Mouse (Mus musculus) urinary bladder, adult 2 months (tissue): ENCODE data around the gene P4htm. TPM values are rescaled to one million over a fixed set of nuclear protein-coding genes. Genes with fewer than 3 reads are reported as not detected.

ENCODE experiments used
- DNase-seq: peaks from one replicate; pipeline ENCODE4 v3.0.0; 2022; ENCODE audit warnings: low spot score
- polyA plus RNA-seq: library from polyadenylated mRNA; depleted of rRNA; stranded (reverse); fragments of >200 nt; gene quantifications from 2 replicates; pipeline ENCODE4 v1.2.3, GENCODE M21; 2012

The P4htm gene
- polyA plus RNA-seq, 1 experiment = 21.6 TPM

DNA sequence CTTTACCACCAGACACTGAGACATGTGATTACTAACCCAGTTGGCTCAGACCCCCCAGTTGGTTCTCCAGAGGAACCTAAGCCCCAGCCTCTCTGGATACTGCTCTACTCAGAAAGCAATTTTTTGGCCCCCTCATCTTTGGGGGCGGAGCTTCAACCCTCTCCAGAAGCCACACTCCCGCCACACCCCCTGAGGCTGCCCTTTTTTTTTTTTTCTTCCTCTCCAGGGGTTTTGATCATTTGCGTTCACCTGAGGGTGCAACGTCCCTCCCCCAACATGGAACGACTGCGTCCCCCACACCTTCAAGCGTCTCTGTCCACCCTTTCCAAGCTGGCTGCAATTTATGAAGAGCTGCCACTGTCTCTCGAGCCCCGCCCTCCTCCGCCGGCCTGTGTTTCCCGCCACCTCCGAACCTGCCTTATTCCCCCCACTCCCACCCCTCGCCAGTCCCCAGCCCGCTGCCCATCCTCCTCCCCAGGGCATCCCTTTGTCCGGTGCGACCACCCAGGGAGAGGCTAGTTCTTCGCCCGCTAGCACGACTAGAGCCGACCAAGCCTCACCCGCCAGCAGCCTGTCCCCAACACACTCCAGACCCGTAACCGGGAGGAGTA, 19.4 kb downstream of the P4htm start:
- DNase-seq = no peak

DNA sequence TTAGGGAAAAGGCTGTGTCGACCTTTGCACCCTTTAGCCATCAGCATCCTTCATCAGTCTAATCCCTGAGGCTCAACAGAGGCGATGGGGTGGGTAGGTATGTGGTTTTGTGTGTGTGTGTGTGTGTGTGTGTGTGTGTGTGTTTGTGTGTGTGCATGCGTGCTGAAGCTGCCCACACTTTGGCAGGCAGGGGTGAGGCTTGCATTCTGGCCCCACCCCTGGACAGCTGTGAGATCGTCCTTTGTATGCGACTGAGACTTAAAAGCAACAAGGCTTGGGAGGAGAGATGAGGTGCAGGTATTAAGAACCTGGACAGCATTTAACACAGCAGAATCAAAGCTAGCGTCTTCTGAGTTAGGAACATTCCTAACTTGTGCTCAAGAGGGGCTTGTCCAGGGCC, 20.4 kb downstream of the P4htm start:
- DNase-seq = no peak

GRCm38 (mm10) chr9:108575321-108576297, 21.9 kb downstream of the P4htm start:
- DNase-seq = no peak

- no peak for DNase-seq
These were observed 22.5 kb downstream of the P4htm start for GRCm38 (mm10) chr9:108574921-108575320.

DNA sequence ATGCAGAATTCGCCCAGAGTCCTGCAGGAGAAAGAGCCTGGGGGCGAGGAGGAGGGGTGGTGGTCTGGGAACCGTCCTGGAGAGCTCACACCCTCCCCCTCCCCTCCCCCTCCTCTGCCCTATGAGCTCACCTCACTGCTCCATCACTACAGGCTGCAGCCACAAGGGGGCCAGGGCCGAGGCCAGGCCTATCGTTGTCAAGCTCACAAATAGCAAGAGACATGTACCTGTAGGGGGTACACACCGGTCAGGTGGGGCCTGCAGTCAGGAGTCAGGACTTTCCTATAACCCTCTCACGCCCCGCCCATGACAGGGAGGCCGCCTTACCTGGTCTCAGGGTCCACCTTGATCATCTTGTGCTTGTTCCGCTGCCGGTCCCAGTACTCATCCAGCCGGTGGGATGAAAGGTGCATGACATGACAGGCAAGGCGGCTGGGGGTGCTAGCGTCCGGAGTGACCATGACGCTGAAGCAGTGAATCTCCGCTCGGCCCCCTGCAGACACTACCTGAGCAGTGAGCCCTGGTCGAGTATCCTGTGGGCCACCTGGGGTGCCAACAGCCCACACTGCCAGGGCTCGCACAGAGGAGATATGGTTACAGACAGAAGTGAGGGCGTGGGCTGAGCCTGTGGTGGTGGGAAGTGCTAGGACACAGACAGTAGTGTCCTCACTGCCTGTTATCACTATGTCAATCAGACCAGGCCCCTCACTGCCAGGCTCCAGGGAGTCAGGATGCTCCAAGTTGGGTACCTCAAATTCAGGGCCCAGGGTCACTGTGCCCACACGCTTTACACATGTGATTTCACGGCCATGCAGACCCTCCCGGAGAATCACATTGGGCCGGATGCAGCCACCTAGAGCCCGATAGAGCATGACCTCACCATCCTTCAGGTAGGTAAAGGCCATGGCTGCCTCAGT, 23.4 kb downstream of the P4htm start:
- DNase-seq = no peak

DNA sequence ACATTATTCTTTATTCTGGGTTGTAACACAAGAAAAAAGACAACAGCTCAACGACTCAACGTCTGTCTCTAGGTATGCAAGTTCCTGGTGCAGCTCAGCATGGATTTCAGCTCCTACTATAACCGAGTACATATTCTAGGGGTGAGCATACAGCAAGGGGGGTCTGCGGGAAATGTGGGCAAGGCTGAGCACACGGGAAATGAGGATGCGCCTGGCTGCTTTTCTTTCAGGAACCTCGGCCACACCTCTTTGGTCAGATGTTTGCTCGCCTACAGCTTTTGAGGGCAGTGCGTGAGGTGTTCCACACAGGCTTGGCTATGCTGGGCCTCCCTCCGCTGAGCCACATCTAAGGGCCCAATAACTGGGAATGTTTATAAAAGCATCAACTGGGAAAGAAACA, 25.1 kb downstream of the P4htm start:
- no peak for DNase-seq

- DNase-seq = no peak
These were observed 26.0 kb downstream of the P4htm start for GRCm38 (mm10) chr9:108571401-108571973.

- no peak for DNase-seq
These were observed 27.1 kb downstream of the P4htm start for GRCm38 (mm10) chr9:108570207-108570896.

DNA sequence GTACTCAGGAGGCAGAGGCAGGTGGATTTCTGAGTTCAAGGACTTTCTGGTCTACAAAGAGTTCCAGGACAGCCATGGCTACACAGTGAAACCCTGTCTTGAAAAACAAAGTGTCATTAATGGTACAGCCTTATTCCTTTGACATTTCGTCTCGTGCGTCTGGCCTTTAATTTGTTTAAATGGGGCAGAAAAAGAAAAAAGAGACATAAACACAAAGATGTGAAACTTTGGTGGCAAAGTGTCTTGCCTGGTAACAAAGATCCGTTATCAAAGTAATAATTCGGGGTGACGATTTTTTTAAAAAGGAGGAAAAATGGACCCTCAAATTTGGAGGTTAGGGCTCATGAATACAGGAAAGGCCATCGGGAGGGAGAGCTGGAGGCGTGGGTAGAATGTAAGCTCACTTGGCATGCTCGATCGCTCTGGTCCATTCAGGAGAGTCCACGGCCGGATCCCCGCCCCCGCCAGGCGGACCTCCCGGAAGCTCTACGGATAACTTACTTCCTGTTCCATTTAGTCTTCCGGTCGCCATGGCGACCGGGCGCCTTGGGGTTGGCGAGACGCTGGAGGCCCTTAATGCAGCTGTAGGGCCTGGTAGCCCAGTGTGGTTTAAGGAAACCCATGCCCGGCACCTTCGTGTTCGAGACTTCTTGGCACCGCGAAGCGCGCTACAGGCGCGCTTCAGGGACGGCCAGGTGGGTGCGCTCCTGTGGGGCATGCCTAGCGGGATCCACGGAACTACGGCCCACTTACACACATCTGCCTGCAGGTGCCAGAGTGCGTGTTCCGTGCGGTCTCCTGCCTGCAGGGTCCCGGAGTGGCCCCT, 27.9 kb downstream of the P4htm start, which contains the start of gene Dalrd3:
Dalrd3 (plus strand) TSS at position 506 of the 826 bp plus-strand sequence.
- peak; percentile 66 for DNase-seq

GRCm38 (mm10) chr9:108568511-108568921, 29.0 kb downstream of the P4htm start:
- no peak for DNase-seq

DNA sequence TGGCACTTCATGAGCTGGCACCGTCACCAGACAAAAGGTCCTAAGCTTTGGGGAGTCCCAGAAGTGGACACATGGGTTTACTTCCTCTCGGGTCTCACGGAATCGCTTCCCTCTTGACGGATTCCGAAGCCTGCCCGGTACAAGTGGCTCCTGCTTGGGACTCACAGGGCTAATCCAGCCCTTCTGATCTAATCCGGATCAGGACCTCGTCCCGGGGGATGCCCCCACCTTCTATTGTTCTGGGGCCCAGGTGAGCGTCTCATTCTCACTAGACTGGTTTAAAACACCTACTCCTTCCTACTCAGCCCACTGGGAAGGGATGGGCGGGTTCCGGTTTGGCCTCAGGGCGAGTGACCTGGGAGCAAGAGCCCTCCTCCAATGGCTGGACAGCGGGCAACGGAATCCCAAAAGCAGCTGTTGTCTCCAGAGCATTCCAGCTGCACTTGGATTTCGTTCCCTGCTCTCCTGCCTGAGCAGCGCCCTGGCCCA, 29.5 kb downstream of the P4htm start:
- DNase-seq = no peak

- DNase-seq = peak; percentile 94
These were observed 30.4 kb downstream of the P4htm start, which contains the start of gene Ndufaf3 for GRCm38 (mm10) chr9:108566815-108567776. Gene Ndufaf3 (minus strand): TSS chr9:108567434.

DNA sequence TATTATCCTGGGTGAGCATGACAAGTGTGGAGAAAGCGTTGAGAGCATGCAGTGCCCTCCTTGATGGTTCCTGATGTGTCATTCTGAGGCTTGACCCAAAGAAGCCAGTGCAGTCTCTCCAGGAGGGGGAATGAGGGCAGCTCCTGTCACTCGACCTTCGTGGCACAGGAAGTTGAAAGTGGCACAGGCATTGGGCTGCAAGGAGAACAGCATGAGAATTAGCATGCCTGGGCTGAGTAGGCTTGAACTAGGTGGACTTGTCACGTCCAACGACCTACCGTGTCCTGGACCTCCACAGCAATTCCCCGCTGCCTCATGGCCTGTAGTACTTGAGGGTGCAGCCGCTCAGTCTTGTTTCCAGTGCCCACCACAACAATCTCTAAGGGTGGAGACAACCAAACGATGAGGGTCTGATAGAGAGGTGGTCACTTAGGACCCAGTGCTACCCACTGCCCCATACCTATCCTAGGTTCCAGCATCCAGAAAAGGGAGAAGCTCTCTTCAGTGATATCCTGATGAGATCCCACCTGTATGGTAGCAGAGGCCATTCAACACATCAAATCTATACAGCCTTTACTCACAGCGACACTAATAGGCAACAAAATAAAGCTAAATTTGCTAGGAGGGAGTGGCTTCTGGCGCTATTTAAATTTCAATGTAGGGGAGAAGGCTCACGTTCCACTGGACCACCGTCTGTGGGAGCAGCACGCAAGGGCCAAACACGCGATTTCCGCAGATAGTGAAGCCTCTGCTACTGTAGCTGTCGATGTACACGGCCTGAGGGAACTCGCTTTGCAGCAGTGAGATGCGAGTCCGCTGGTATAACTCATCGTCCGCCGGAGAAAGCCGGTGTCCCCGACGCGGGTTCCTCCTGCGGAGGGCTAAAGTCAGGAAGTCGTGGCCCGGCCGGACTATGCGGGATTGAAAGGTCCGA, 31.3 kb downstream of the P4htm start:
- DNase-seq = no peak

GRCm38 (mm10) chr9:108564131-108564530, 33.3 kb downstream of the P4htm start:
- no peak for DNase-seq

GRCm38 (mm10) chr9:108563671-108564070, 33.8 kb downstream of the P4htm start:
- no peak for DNase-seq

DNA sequence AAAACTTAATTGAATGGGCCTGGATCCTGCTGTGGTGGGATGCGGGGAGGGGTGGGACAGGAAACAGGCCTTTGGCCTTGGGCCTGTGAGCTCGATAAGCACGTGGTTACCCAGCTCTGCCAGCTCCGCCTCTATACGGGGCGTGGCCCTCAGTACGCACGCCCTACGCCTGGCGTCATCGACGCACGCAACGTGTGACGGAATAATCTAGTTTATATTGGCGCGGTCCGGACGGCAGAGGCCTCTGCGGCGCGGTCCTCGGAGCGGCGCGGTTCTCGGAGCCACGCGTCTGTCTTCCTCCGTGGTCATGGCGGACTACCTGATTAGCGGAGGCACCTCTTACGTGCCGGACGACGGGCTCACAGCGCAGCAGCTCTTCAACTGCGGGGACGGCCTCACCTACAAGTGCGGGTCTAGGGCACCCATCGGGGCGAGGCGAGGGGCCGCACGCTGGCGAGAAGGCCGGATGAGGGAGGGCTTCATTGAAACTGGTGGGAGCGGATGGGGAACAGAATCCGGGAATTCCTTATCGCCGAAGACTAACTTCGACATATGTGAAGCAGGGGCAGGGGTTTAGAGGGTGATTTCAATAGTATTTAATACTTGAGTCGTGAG, 37.1 kb downstream of the P4htm start, which contains the start of gene Impdh2:
Impdh2 (plus strand) TSS at position 60 of the 615 bp plus-strand sequence.
- peak; percentile 75 for DNase-seq

DNA sequence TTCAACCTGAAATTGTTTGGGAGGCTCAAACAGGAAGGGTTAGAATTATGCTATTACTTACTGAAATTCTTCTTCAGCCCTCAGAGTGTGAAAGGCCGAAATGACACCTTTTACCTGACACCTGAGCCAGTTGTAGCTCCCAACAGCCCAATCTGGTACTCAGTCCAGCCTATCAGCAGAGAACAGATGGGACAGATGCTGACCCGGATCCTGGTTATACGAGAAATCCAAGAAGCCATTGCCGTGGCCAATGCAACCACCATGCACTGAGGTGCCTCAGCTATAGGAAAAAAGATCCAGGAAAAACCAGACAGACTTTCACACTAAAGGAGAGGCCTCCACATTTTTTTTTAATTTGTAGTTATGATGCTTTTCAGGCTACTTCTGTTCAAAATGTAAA, 38.3 kb downstream of the P4htm start:
- no peak for DNase-seq
